Mouse (Mus musculus) B cell, adult 67 days (primary cell): ENCODE data around the gene Gm266. TPM values are rescaled to one million over a fixed set of nuclear protein-coding genes. Genes with fewer than 3 reads are reported as not detected.

Experiments
- total RNA-seq, 2 experiments: library from RNA; stranded (reverse); gene quantifications; 4 replicates each; pipeline ENCODE4 v1.2.4; 2023

Gene Gm266
- not detected for total RNA-seq

DNA sequence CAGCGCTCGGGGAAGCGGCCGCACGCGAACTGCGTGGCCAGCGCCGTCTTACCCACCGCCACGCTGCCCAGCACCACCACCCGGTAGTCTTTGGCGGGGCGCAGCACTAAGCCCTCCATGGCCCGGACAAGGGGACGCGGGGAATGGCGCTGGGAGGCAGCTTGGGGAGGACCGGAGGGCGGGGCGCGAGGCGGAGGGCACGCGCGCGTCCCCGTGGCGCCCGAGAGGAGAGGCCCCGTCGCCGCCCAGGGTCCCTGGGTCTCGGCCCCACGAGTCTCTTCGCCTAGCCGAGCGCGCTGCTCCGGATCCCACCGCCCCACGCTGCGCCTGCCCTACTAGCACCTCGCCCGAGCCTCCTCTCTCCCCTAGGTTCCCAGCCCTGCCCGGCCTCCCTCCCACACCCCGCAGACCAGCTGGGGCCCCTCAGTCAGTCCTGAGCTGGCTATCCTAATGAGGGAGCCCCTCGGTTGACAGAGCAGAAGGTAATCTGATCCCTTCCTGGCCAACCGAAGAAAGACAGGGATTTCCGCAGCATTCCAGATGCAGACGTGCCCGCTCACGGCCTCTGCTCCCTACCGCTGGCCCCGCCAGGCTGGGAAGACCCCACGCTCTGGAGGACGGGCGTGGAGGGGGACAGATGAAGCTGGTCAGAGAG is at the start of gene Gm266:
TSS of gene Gm266 (minus strand) at position 172 of the 655 bp plus-strand sequence.

DNA sequence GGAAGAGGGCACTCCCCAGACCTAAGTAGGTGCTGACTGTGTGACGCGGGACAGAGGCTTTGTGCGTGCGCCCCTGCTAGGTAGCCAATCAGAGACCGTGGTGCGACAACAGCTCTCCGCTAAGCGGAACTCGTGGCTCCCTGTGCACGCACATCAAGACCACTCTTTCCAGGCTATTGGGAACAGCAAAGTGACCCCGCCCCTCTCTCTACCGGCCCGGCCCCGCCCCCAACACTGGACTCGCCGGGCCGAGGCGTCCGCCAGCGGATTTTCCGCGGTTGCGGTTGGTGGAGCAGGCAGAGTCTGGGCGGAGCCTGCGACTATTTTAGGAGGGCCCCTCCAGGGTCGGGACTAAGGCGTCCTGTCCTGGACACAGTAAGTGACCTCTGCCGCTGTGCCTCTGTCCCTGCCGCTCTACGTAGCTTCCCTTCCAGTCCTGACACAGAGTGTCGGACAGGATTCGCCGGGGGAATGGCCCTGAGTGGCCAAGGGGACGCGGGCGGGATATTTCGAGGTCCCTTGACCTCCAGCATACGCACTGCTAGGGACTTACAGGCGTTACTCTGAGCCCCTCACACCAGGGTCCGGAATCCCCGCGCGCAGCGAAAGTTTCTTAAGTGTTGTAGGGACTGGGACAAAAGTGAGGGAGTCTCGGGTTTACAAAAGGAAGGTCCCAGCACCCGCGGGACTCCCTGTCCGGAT is 43.2 kb downstream of the Gm266 start, which contains the start of gene Tnfaip2:
TSS of gene Tnfaip2 (plus strand) at position 161 of the 702 bp plus-strand sequence.

Other genes starting within 250 kb of the Gm266 start
- 1 to 10 TPM; 3.8 to 5.6 TPM for gene Amn, start 214.7 kb downstream of the Gm266 start, total RNA-seq
- gene Cdc42bpb, start 108.1 kb downstream of the Gm266 start, total RNA-seq = 10 to 100 TPM in 1 of 2 experiments, 1 to 10 TPM in 1; 8.5 to 16.5 TPM
- not detected for gene Lbhd2, start 79.0 kb downstream of the Gm266 start, total RNA-seq
- gene Exoc3l4, start 68.8 kb downstream of the Gm266 start, total RNA-seq = under 1 TPM in 1 of 2 experiments, not detected in 1; 0.84 TPM
- 1 to 10 TPM; 1.2 to 5.5 TPM for gene Tnfaip2, start 43.4 kb downstream of the Gm266 start, total RNA-seq
- 1,000 to 10,000 TPM in 1 of 2 experiments, 100 to 1,000 TPM in 1; 905 to 1,049 TPM for gene Eif5, start 52.2 kb upstream of the Gm266 start, total RNA-seq
- 10 to 100 TPM; 80.1 to 88.4 TPM for gene Mark3, start 88.7 kb upstream of the Gm266 start, total RNA-seq
- 1 to 10 TPM in 1 of 2 experiments, under 1 TPM in 1; 0.27 to 2.6 TPM for gene Ckb, start 186.5 kb upstream of the Gm266 start, total RNA-seq
- 10 to 100 TPM; 12.2 to 14.1 TPM for gene Trmt61a, start 192.3 kb upstream of the Gm266 start, total RNA-seq
- gene Bag5, start 227.4 kb upstream of the Gm266 start, total RNA-seq = 10 to 100 TPM; 26.5 to 27.5 TPM
- 10 to 100 TPM; 26.8 to 29.0 TPM for gene Apopt1, start 227.4 kb upstream of the Gm266 start, total RNA-seq